Comparison of ENCODE assay signal across 8 mouse cellular contexts in genomic region chr19:44195138-44195537, GRCm38 (mm10). TPM values are rescaled to one million over a fixed set of nuclear protein-coding genes. Genes with fewer than 3 reads are reported as not detected.
DNase-seq lines count a peak whose midpoint lies in the region; TF ChIP-seq lines count a peak whose summit lies in the region.
"Had no signal": no experiment of that assay in that cellular context is flagged by ENCODE, and none has a peak within 500 bp of the region (broad histone marks: within the 10 kb centered on the region; RNA-seq: fewer than 3 reads in every experiment).

No protein-coding gene starts in this region.

- dilution Hi-C loops in CH12.LX (cut with MboI; ENCODE audit: extremely low pct_ligation_motif_present, extremely low pct_unique_long_range_greater_than_20kb, low sequenced_read_pairs), result no loop called here

- H3K36me3 ChIP-seq in CH12.LX (replicated peaks in 1 of 2; ENCODE audit: control insufficient read depth in 1 of 2, insufficient read depth in 1 of 2, low read length in 1 of 2), result no peaks in the 10 kb centered on the region
- H3K36me3 ChIP-seq: midbrain, embryonic 12.5 days had no signal

- no peak overlapping the region for H3K9ac ChIP-seq in CH12.LX (ENCODE audit: insufficient read depth, low read depth)
- H3K9ac ChIP-seq: midbrain, embryonic 12.5 days had no signal

- no peaks in the 10 kb centered on the region for H3K9me3 ChIP-seq in CH12.LX (replicated peaks; ENCODE audit: low read length)
- H3K9me3 ChIP-seq: midbrain, embryonic 12.5 days had no signal

- in situ Hi-C loops in CH12.LX (cut with MboI; ENCODE audit: low pct_ligation_motif_present, low pct_unique_long_range_greater_than_20kb, low sequenced_read_pairs), result no loop called here

- no peak overlapping the region for H3K4me3 ChIP-seq in CH12.LX (replicated peaks in 1 of 3; ENCODE audit: low read depth in 2 of 3, low read length in 2 of 3, poor library complexity in 1 of 3)
- H3K4me3 ChIP-seq: midbrain, embryonic 12.5 days had no signal

- no peaks in the 10 kb centered on the region for H3K79me2 ChIP-seq in CH12.LX (replicated peaks; ENCODE audit: control insufficient read depth, extremely low read depth, insufficient read depth, poor library complexity, severe bottlenecking)

- TF ChIP-seq CTCF in CH12.LX (conservative IDR thresholded peaks at IDR 0.05 in 1 of 2, IDR thresholded peaks at IDR 0.05 in 1 of 2; ENCODE audit: low read depth in 2 of 2, low read length in 2 of 2), result peak; percentile 81 to 95

- peaks cover 2 to 3% of the 10 kb centered on the region in 2 experiments; a peak in 2 of 4 replicates for H3K4me1 ChIP-seq in CH12.LX (ENCODE audit: control insufficient read depth in 1 of 2, insufficient read depth in 2 of 2)
- H3K4me1 ChIP-seq: midbrain, embryonic 12.5 days had no signal

- H3K4me2 ChIP-seq in CH12.LX (ENCODE audit: insufficient read depth, low read depth, poor library complexity, severe bottlenecking), result no peak overlapping the region
- H3K4me2 ChIP-seq: midbrain, embryonic 12.5 days had no signal

- peak; percentile 56 for TF ChIP-seq RAD21 in CH12.LX (IDR thresholded peaks at IDR 0.05; ENCODE audit: low read depth, low read length)

- peaks cover 27% of the 10 kb centered on the region for H3K27me3 ChIP-seq in CH12.LX (replicated peaks)

- H3K27ac ChIP-seq in CH12.LX (ENCODE audit: insufficient read depth, low read depth), result no peak overlapping the region
- H3K27ac ChIP-seq: midbrain, embryonic 12.5 days had no signal

- TF ChIP-seq POLR2A in CH12.LX (IDR thresholded peaks at IDR 0.05; ENCODE audit: low read depth, low read length), result no peak

- peak; percentile 62 for DNase-seq in CH12.LX (ENCODE audit: extremely low read depth)
- DNase-seq in R1 (ENCODE audit: low read depth, low spot score), result peak; percentile 76
- DNase-seq in cerebellum, postnatal 10 days, result peak; percentile 93 to 94
- peak; percentile 46 for DNase-seq in gastrocnemius, adult 18-20 months (ENCODE audit: low spot score)
- DNase-seq in layer of hippocampus, adult 18-20 months (ENCODE audit: low spot score in 2 of 2), result peak; percentile 66 to 78
- DNase-seq in lung, postnatal 14 days, result peak; percentile 79
- peak; percentile 17 for DNase-seq in skeletal muscle tissue, adult 2 months (ENCODE audit: low read depth, low spot score)

- TF ChIP-seq EP300 in CH12.LX (IDR thresholded peaks at IDR 0.05; ENCODE audit: low read length), result no peak

TF ChIP-seq in CH12.LX, 34 proteins besides CTCF, POLR2A, EP300 and RAD21:
- TF ChIP-seq ZNF384 (IDR thresholded peaks at IDR 0.05; ENCODE audit: low read depth, low read length) (peak; percentile 89), NELFE (IDR thresholded peaks at IDR 0.05; ENCODE audit: low read depth, low read length) (peak; percentile 40; the same call in 1 of the 2 replicates), MAFK (IDR thresholded peaks at IDR 0.05; ENCODE audit: insufficient replicate concordance, low read length) (peak; percentile 49; the same call in 1 of the 2 replicates), MAX (IDR thresholded peaks at IDR 0.05; ENCODE audit: low read length) (no peak), ZC3H11A (IDR thresholded peaks at IDR 0.05; ENCODE audit: low read depth, low read length) (0 out of 2 replicates have a peak, but pooled peaks have one; percentile 20), POLR2AphosphoS2 (IDR thresholded peaks at IDR 0.05; ENCODE audit: low read depth, low read length) (no peak), KAT2A (IDR thresholded peaks at IDR 0.05; ENCODE audit: insufficient replicate concordance, low read length) (no peak), RCOR1 (conservative IDR thresholded peaks at IDR 0.05; ENCODE audit: low read depth, low read length) (no peak), IRF4 (IDR thresholded peaks at IDR 0.05; ENCODE audit: low read depth, low read length) (peak; percentile 23; the same call in 1 of the 2 replicates), SMC3 (IDR thresholded peaks at IDR 0.05; ENCODE audit: low read depth, low read length) (peak; percentile 88), CHD1 (IDR thresholded peaks at IDR 0.05; ENCODE audit: low read depth, low read length) (no peak), SIN3A (IDR thresholded peaks at IDR 0.05; ENCODE audit: low read length) (0 out of 2 replicates have a peak, but pooled peaks have one; percentile 42), BHLHE40 (IDR thresholded peaks at IDR 0.05; ENCODE audit: low read depth, low read length) (no peak), MAZ (IDR thresholded peaks at IDR 0.05; ENCODE audit: low read depth, low read length) (peak; percentile 76; the same call in 1 of the 2 replicates), TBP (conservative IDR thresholded peaks at IDR 0.05; ENCODE audit: low read depth, low read length) (no peak), JUND (conservative IDR thresholded peaks at IDR 0.05; ENCODE audit: low read depth, low read length) (no peak), JUN (IDR thresholded peaks at IDR 0.05; ENCODE audit: insufficient read depth, low read depth, low read length) (no peak)

RNA-seq across cellular contexts. Expression of gene Pkd2l1, which starts 2.9 kb away (rescaled TPM):
- total RNA-seq in CH12.LX (2012; rRNA removed), result 0.04 TPM in 1 of 2 replicates, not detected in the other
- not detected in 2 replicates for total RNA-seq in CH12.LX (2014; rRNA removed)
- 0.07 TPM in 2 replicates for polyA plus RNA-seq in CH12.LX (2012; ENCODE audit: insufficient read length, low read depth)
- total RNA-seq in gastrocnemius, adult 18-20 months (2021), result not detected
- under 1 TPM; 0.25 to 0.30 TPM for total RNA-seq in layer of hippocampus, adult 18-20 months (2021)

RNA-seq across cellular contexts. Expression of gene Scd3, which starts 7.9 kb away (rescaled TPM):
- total RNA-seq in CH12.LX (2012; rRNA removed) (0.04 TPM in 1 of 2 replicates, not detected in the other), CH12.LX (2014; rRNA removed) (not detected in 2 replicates)
- 0.11 TPM in 1 of 2 replicates, not detected in the other for polyA plus RNA-seq in CH12.LX (2012; ENCODE audit: insufficient read length, low read depth)
- not detected for total RNA-seq in gastrocnemius, adult 18-20 months (2021)
- total RNA-seq in layer of hippocampus, adult 18-20 months (2021), result 1 to 10 TPM; 2.4 to 3.3 TPM

RNA-seq across cellular contexts. Expression of gene Bloc1s2, which starts 48.9 kb away (rescaled TPM):
- total RNA-seq in CH12.LX (2012; rRNA removed) (115 and 117 TPM in 2 replicates), CH12.LX (2014; rRNA removed) (92.4 and 107 TPM in 2 replicates)
- 96.3 and 101 TPM in 2 replicates for polyA plus RNA-seq in CH12.LX (2012; ENCODE audit: insufficient read length, low read depth)
- 10 to 100 TPM; 10.5 to 15.4 TPM for total RNA-seq in gastrocnemius, adult 18-20 months (2021)
- 10 to 100 TPM; 58.8 to 60.8 TPM for total RNA-seq in layer of hippocampus, adult 18-20 months (2021)

RNA-seq across cellular contexts. Expression of gene Cwf19l1, which starts 59.5 kb away (rescaled TPM):
- total RNA-seq in CH12.LX (2012; rRNA removed), result 11.0 and 15.2 TPM in 2 replicates
- 27.8 and 30.4 TPM in 2 replicates for total RNA-seq in CH12.LX (2014; rRNA removed)
- 45.0 and 45.9 TPM in 2 replicates for polyA plus RNA-seq in CH12.LX (2012; ENCODE audit: insufficient read length, low read depth)
- total RNA-seq in gastrocnemius, adult 18-20 months (2021), result 1 to 10 TPM; 5.1 to 7.4 TPM
- total RNA-seq in layer of hippocampus, adult 18-20 months (2021), result 10 to 100 TPM; 20.6 to 21.3 TPM

Comparison
In these comparisons a context has a peak if more than half of its experiments do, and no peak if none do; other contexts are left out.
1. DNase-seq: peak in every context shown above with its lines; median percentile 94 in cerebellum, postnatal 10 days; 79 in lung, postnatal 14 days; 76 in R1; 72 in layer of hippocampus, adult 18-20 months; 62 in CH12.LX; 46 in gastrocnemius, adult 18-20 months; 17 in skeletal muscle tissue, adult 2 months.